Mouse (Mus musculus): ENCODE data around the gene Pkd1l1. TPM values are rescaled to one million over a fixed set of nuclear protein-coding genes. Genes with fewer than 3 reads are reported as not detected.

Pkd1l1 gene
- polyA plus RNA-seq, 1 experiment: 0.53 TPM

GRCm38 (mm10) chr11:8944114-8944513, 29.0 kb downstream of the Pkd1l1 start:
- no peak for TF ChIP-seq CTCF (IDR thresholded peaks at IDR 0.05; ENCODE audit: control insufficient read depth, insufficient read depth, insufficient replicate concordance, low read depth, low read length)
- TF ChIP-seq POLR2A (IDR thresholded peaks at IDR 0.05; ENCODE audit: control insufficient read depth, low read depth, low read length): no peak
- H3K36me3 ChIP-seq (ENCODE audit: control insufficient read depth, insufficient read depth, low read length): no peaks in the 10 kb centered on the region
- H3K27me3 ChIP-seq (ENCODE audit: control insufficient read depth, insufficient read depth, low read length): no peaks in the 10 kb centered on the region

GRCm38 (mm10) chr11:8942446-8942845, 30.6 kb downstream of the Pkd1l1 start:
- Histone ChIP-seq H3K36me3 (ENCODE audit: control insufficient read depth, insufficient read depth, low read length) (no peaks in the 10 kb centered on the region), H3K4me1 (ENCODE audit: control insufficient read depth, insufficient read depth, low read length) (no peaks in the 10 kb centered on the region), H3K27ac (ENCODE audit: control insufficient read depth, insufficient read depth, low read depth, low read length) (no peak overlapping the region), H3K4me3 (ENCODE audit: control insufficient read depth, low read depth, low read length) (no peak overlapping the region), H3K27me3 (ENCODE audit: control insufficient read depth, insufficient read depth, low read length) (no peaks in the 10 kb centered on the region)
- TF ChIP-seq POLR2A (IDR thresholded peaks at IDR 0.05; ENCODE audit: control insufficient read depth, low read depth, low read length) (no peak), CTCF (IDR thresholded peaks at IDR 0.05; ENCODE audit: control insufficient read depth, insufficient read depth, insufficient replicate concordance, low read depth, low read length) (no peak)

More at GRCm38 (mm10) chr11:8944114-8944513, 29.0 kb downstream of the Pkd1l1 start:
- Histone ChIP-seq H3K4me3 (ENCODE audit: control insufficient read depth, low read depth, low read length) (no peak overlapping the region), H3K27ac (ENCODE audit: control insufficient read depth, insufficient read depth, low read depth, low read length) (no peak overlapping the region), H3K4me1 (ENCODE audit: control insufficient read depth, insufficient read depth, low read length) (no peaks in the 10 kb centered on the region)

- Histone ChIP-seq H3K36me3 (ENCODE audit: control insufficient read depth, insufficient read depth, low read length) (no peaks in the 10 kb centered on the region), H3K27ac (ENCODE audit: control insufficient read depth, insufficient read depth, low read depth, low read length) (no peak overlapping the region), H3K27me3 (ENCODE audit: control insufficient read depth, insufficient read depth, low read length) (no peaks in the 10 kb centered on the region), H3K4me1 (ENCODE audit: control insufficient read depth, insufficient read depth, low read length) (no peaks in the 10 kb centered on the region), H3K4me3 (ENCODE audit: control insufficient read depth, low read depth, low read length) (no peak overlapping the region)
- TF ChIP-seq POLR2A (IDR thresholded peaks at IDR 0.05; ENCODE audit: control insufficient read depth, low read depth, low read length) (no peak), CTCF (IDR thresholded peaks at IDR 0.05; ENCODE audit: control insufficient read depth, insufficient read depth, insufficient replicate concordance, low read depth, low read length) (no peak)
These were observed 36.5 kb downstream of the Pkd1l1 start for GRCm38 (mm10) chr11:8936431-8937110.

GRCm38 (mm10) chr11:8916081-8916671, 56.9 kb downstream of the Pkd1l1 start:
- H3K4me3 ChIP-seq (ENCODE audit: control insufficient read depth, low read depth, low read length): no peak overlapping the region
- H3K36me3 ChIP-seq (ENCODE audit: control insufficient read depth, insufficient read depth, low read length): no peaks in the 10 kb centered on the region
- H3K4me1 ChIP-seq (ENCODE audit: control insufficient read depth, insufficient read depth, low read length): no peaks in the 10 kb centered on the region
- no peaks in the 10 kb centered on the region for H3K27me3 ChIP-seq (ENCODE audit: control insufficient read depth, insufficient read depth, low read length)
- no peak overlapping the region for H3K27ac ChIP-seq (ENCODE audit: control insufficient read depth, insufficient read depth, low read depth, low read length)
- TF ChIP-seq CTCF (IDR thresholded peaks at IDR 0.05; ENCODE audit: control insufficient read depth, insufficient read depth, insufficient replicate concordance, low read depth, low read length) (no peak), POLR2A (IDR thresholded peaks at IDR 0.05; ENCODE audit: control insufficient read depth, low read depth, low read length) (no peak)

GRCm38 (mm10) chr11:8882793-8883192, 90.3 kb downstream of the Pkd1l1 start:
- no peak for TF ChIP-seq CTCF (IDR thresholded peaks at IDR 0.05; ENCODE audit: control insufficient read depth, insufficient read depth, insufficient replicate concordance, low read depth, low read length)
- TF ChIP-seq POLR2A (IDR thresholded peaks at IDR 0.05; ENCODE audit: control insufficient read depth, low read depth, low read length): no peak
- H3K4me1 ChIP-seq (ENCODE audit: control insufficient read depth, insufficient read depth, low read length): no peaks in the 10 kb centered on the region
- H3K27ac ChIP-seq (ENCODE audit: control insufficient read depth, insufficient read depth, low read depth, low read length): no peak overlapping the region
- no peaks in the 10 kb centered on the region for H3K27me3 ChIP-seq (ENCODE audit: control insufficient read depth, insufficient read depth, low read length)
- H3K4me3 ChIP-seq (ENCODE audit: control insufficient read depth, low read depth, low read length): no peak overlapping the region
- H3K36me3 ChIP-seq (ENCODE audit: control insufficient read depth, insufficient read depth, low read length): no peaks in the 10 kb centered on the region

- TF ChIP-seq CTCF (IDR thresholded peaks at IDR 0.05; ENCODE audit: control insufficient read depth, insufficient read depth, insufficient replicate concordance, low read depth, low read length) (no peak), POLR2A (IDR thresholded peaks at IDR 0.05; ENCODE audit: control insufficient read depth, low read depth, low read length) (no peak)
- no peaks in the 10 kb centered on the region for H3K27me3 ChIP-seq (ENCODE audit: control insufficient read depth, insufficient read depth, low read length)
- H3K36me3 ChIP-seq (ENCODE audit: control insufficient read depth, insufficient read depth, low read length): no peaks in the 10 kb centered on the region
- H3K4me3 ChIP-seq (ENCODE audit: control insufficient read depth, low read depth, low read length): no peak overlapping the region
- no peak overlapping the region for H3K27ac ChIP-seq (ENCODE audit: control insufficient read depth, insufficient read depth, low read depth, low read length)
- no peaks in the 10 kb centered on the region for H3K4me1 ChIP-seq (ENCODE audit: control insufficient read depth, insufficient read depth, low read length)
These were observed 91.5 kb downstream of the Pkd1l1 start for GRCm38 (mm10) chr11:8881521-8881920.

- Histone ChIP-seq H3K4me1 (ENCODE audit: control insufficient read depth, insufficient read depth, low read length) (no peaks in the 10 kb centered on the region), H3K36me3 (ENCODE audit: control insufficient read depth, insufficient read depth, low read length) (no peaks in the 10 kb centered on the region), H3K27me3 (ENCODE audit: control insufficient read depth, insufficient read depth, low read length) (no peaks in the 10 kb centered on the region)
These were observed 103.0 kb downstream of the Pkd1l1 start for GRCm38 (mm10) chr11:8870115-8870514.

More at GRCm38 (mm10) chr11:8870115-8870514, 103.0 kb downstream of the Pkd1l1 start:
- Histone ChIP-seq H3K27ac (ENCODE audit: control insufficient read depth, insufficient read depth, low read depth, low read length) (no peak overlapping the region), H3K4me3 (ENCODE audit: control insufficient read depth, low read depth, low read length) (no peak overlapping the region)
- TF ChIP-seq POLR2A (IDR thresholded peaks at IDR 0.05; ENCODE audit: control insufficient read depth, low read depth, low read length): no peak
- no peak for TF ChIP-seq CTCF (IDR thresholded peaks at IDR 0.05; ENCODE audit: control insufficient read depth, insufficient read depth, insufficient replicate concordance, low read depth, low read length)

Data from testis, adult 2 months (tissue).